ENCODE assay signal across 9 mouse cellular contexts in the genomic region with DNA sequence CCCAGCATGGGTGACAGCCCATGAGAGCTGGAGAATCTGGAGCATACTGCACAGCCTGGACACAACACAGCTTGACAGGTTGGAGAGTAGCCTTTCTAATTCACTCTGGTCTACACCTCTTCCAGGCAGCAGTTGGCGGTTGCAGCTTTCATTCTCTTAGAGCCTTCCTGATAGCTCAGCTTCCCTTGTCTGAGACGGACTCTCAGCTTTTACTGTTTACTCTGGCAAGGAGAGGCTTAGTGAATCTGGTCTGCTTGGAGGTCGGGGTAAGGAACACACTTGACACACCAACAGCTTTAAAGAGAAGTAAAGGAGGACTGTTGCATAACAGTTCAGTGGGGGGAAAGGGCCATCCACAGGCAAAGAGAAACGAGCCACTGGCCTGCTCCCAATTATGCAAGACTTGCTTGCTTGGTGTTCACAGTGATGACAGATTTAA. TPM values are rescaled to one million over a fixed set of nuclear protein-coding genes. Genes with fewer than 3 reads are reported as not detected.
DNase-seq lines count a peak whose midpoint lies in the region; ATAC-seq lines count a peak whose summit lies in the region.
"Had no signal": no experiment of that assay in that cellular context is flagged by ENCODE, and none has a peak within 500 bp of the region (broad histone marks: within the 10 kb centered on the region; RNA-seq: fewer than 3 reads in every experiment).

No protein-coding gene starts in this region.

- no peak overlapping the region for H3K4me2 ChIP-seq in limb, embryonic 15.5 days
- H3K4me2 ChIP-seq: limb, embryonic 13.5 days had no signal

- no peak overlapping the region for H3K9ac ChIP-seq in limb, embryonic 15.5 days
- H3K9ac ChIP-seq: limb, embryonic 13.5 days had no signal

- no peaks in the 10 kb centered on the region for H3K9me3 ChIP-seq in limb, embryonic 15.5 days
- H3K9me3 ChIP-seq: limb, embryonic 13.5 days had no signal

- H3K27me3 ChIP-seq in limb, embryonic 15.5 days = no peaks in the 10 kb centered on the region
- H3K27me3 ChIP-seq: limb, embryonic 13.5 days had no signal

- peaks cover 5% of the 10 kb centered on the region; the same call in 1 of the 2 replicates for H3K36me3 ChIP-seq in limb, embryonic 15.5 days
- H3K36me3 ChIP-seq: limb, embryonic 13.5 days had no signal

- intact Hi-C loops in heart, postnatal 36 days (cut with DNase I) = no loop called here

- 45% methylated on average over 4 of the region's 4 CpGs for WGBS in limb, embryonic 15.5 days

- peak overlapping the region; percentile 78; the same call in 1 of the 2 replicates for H3K27ac ChIP-seq in limb, embryonic 15.5 days

- ATAC-seq in limb, embryonic 15.5 days (ENCODE audit: insufficient number of reproducible peaks, low FRiP score, low TSS enrichment, low read depth) = 0 out of 2 replicates have a peak, but pooled peaks have one; percentile 25
- ATAC-seq in monocyte, adult 5-6 weeks (replicated peaks; ENCODE audit: insufficient number of reproducible peaks, low FRiP score, low TSS enrichment, poor library complexity, severe bottlenecking) = peak; percentile 89

- peaks cover 23% of the 10 kb centered on the region for H3K4me1 ChIP-seq in limb, embryonic 15.5 days

- DNase-seq in urinary bladder, postnatal 14 days (ENCODE audit: low spot score) = peak; percentile 66
- DNase-seq in urinary bladder, adult 2 months (ENCODE audit: low spot score) = no peak
- peak; percentile 54 for DNase-seq in fibroblast of lung, adult 2 months (ENCODE audit: low read depth)
- DNase-seq in heart, postnatal 36 days = peak; percentile 60 to 67
- DNase-seq in right cerebral cortex, postnatal 36 days (ENCODE audit: low spot score in 2 of 2) = no peak
- no peak for DNase-seq in embryo, embryonic 10.5 days (ENCODE audit: low spot score)

- no peak overlapping the region for H3K4me3 ChIP-seq in limb, embryonic 15.5 days
- H3K4me3 ChIP-seq: limb, embryonic 13.5 days had no signal

RNA-seq across cellular contexts. Expression of a gene that starts 22.1 kb away (rescaled TPM):
- polyA plus RNA-seq in urinary bladder, adult 2 months (2012; rRNA removed) = 21.9 and 24.0 TPM in 2 replicates
- total RNA-seq in heart, postnatal 36 days (2021) = 10 to 100 TPM; 15.5 to 18.9 TPM
- 44.3 TPM in 2 replicates for polyA plus RNA-seq in limb, embryonic 15.5 days (2015; fragmentation: Nextera tagmentation; extraction: Ambion mirVana)
- 12.4 to 16.2 TPM (median 13.1 TPM) in 3 replicates for total RNA-seq in monocyte, adult 5-6 weeks (2017)

RNA-seq across cellular contexts. Expression of a gene that starts 46.2 kb away (rescaled TPM):
- polyA plus RNA-seq in urinary bladder, adult 2 months (2012; rRNA removed) = 27.9 and 30.0 TPM in 2 replicates
- 10 to 100 TPM; 17.3 to 17.4 TPM for total RNA-seq in heart, postnatal 36 days (2021)
- 11.2 and 11.5 TPM in 2 replicates for polyA plus RNA-seq in limb, embryonic 15.5 days (2015; fragmentation: Nextera tagmentation; extraction: Ambion mirVana)
- 30.1 to 41.4 TPM (median 32.5 TPM) in 3 replicates for total RNA-seq in monocyte, adult 5-6 weeks (2017)

RNA-seq across cellular contexts. Expression of a gene that starts 47.1 kb away (rescaled TPM):
- polyA plus RNA-seq in urinary bladder, adult 2 months (2012; rRNA removed) = 71.3 and 75.4 TPM in 2 replicates
- total RNA-seq in heart, postnatal 36 days (2021) = 100 to 1,000 TPM; 100 to 101 TPM
- polyA plus RNA-seq in limb, embryonic 15.5 days (2015; fragmentation: Nextera tagmentation; extraction: Ambion mirVana) = 85.3 and 90.8 TPM in 2 replicates
- 41.5 to 48.3 TPM (median 42.0 TPM) in 3 replicates for total RNA-seq in monocyte, adult 5-6 weeks (2017)

RNA-seq across cellular contexts. Expression of a gene that starts 54.6 kb away (rescaled TPM):
- 2.2 and 3.3 TPM in 2 replicates for polyA plus RNA-seq in urinary bladder, adult 2 months (2012; rRNA removed)
- total RNA-seq in heart, postnatal 36 days (2021) = 1 to 10 TPM; 1.3 to 2.3 TPM
- 13.7 and 15.8 TPM in 2 replicates for polyA plus RNA-seq in limb, embryonic 15.5 days (2015; fragmentation: Nextera tagmentation; extraction: Ambion mirVana)
- not detected in 3 replicates for total RNA-seq in monocyte, adult 5-6 weeks (2017)

Comparison
In these comparisons a context has a peak if more than half of its experiments do, and no peak if none do; other contexts are left out.
1. DNase-seq: peak in urinary bladder, postnatal 14 days (single experiment), fibroblast of lung, adult 2 months (single experiment) and heart, postnatal 36 days (2 of 2); none in urinary bladder, adult 2 months (single experiment), right cerebral cortex, postnatal 36 days (0 of 2) and embryo, embryonic 10.5 days (single experiment).